Mouse (Mus musculus) heart, embryonic 13.5 days (tissue): Measurements from ENCODE around the gene Slc25a39. TPM values are rescaled to one million over a fixed set of nuclear protein-coding genes. Genes with fewer than 3 reads are reported as not detected.
"Not testable (repeated sequence)": the region's sequence is repeated elsewhere in the genome, so short reads cannot be mapped to it uniquely, and the experiment has no call there.

ENCODE experiments used
- ATAC-seq: fragments of 200-750 bp; cut with Nextera tagmentation; 2 replicates; pipeline ENCODE4 v1.8.0; 2017; ENCODE audit warnings: moderate TSS enrichment; ENCODE audit not compliant: insufficient number of reproducible peaks, low FRiP score, low TSS enrichment; ENCODE audit errors: extremely low read depth
- H3K27ac ChIP-seq: fragments of 300-500 bp; sonication (generic); replicated peaks from 2 replicates; pipeline ENCODE4 v1.5.1; 2015; ENCODE audit warnings: moderate library complexity, mild to moderate bottlenecking, inconsistent platforms
- H3K27me3 ChIP-seq: fragments of 300-500 bp; sonication (generic); replicated peaks from 2 replicates; pipeline ENCODE4 v1.6.1; 2015; ENCODE audit warnings: mild to moderate bottlenecking, inconsistent platforms
- H3K36me3 ChIP-seq: fragments of 300-500 bp; sonication (generic); 2 replicates; pipeline ENCODE4 v1.6.1; 2015; ENCODE audit warnings: mild to moderate bottlenecking, inconsistent platforms
- H3K4me1 ChIP-seq: fragments of 300-500 bp; sonication (generic); 2 replicates; pipeline ENCODE4 v1.6.1; 2015; ENCODE audit warnings: inconsistent platforms
- H3K4me2 ChIP-seq: fragments of 300-500 bp; sonication (generic); 2 replicates; pipeline ENCODE4 v1.6.1; 2015; ENCODE audit warnings: inconsistent platforms, mild to moderate bottlenecking, moderate library complexity
- H3K4me3 ChIP-seq: fragments of 300-500 bp; sonication (generic); 2 replicates; pipeline ENCODE4 v1.5.1; 2015; ENCODE audit warnings: moderate library complexity, mild to moderate bottlenecking, inconsistent platforms
- H3K9ac ChIP-seq: fragments of 300-500 bp; sonication (generic); 2 replicates; pipeline ENCODE4 v1.6.1; 2015; ENCODE audit warnings: inconsistent platforms, mild to moderate bottlenecking, moderate library complexity
- H3K9me3 ChIP-seq: fragments of 300-500 bp; sonication (generic); 2 replicates; pipeline ENCODE4 v1.6.1; 2016; ENCODE audit warnings: inconsistent platforms
- WGBS: fragments of 180-500 bp; shearing (Covaris S2); methylation state at CpG from one replicate; pipeline ENCODE4 v1.1.7; 2015; ENCODE audit warnings: mixed read lengths; 5-methylcytosine and 5-hydroxymethylcytosine counted together
- polyA plus RNA-seq: library from polyadenylated mRNA; unstranded; fragments of >200 nt; fragmentation: Nextera tagmentation; extraction: Ambion mirVana; gene quantifications from 2 replicates; pipeline ENCODE4 v1.2.1, GENCODE M21; 2015

The Slc25a39 gene
- polyA plus RNA-seq, 1 experiment from 2014 or later: 294 TPM

DNA sequence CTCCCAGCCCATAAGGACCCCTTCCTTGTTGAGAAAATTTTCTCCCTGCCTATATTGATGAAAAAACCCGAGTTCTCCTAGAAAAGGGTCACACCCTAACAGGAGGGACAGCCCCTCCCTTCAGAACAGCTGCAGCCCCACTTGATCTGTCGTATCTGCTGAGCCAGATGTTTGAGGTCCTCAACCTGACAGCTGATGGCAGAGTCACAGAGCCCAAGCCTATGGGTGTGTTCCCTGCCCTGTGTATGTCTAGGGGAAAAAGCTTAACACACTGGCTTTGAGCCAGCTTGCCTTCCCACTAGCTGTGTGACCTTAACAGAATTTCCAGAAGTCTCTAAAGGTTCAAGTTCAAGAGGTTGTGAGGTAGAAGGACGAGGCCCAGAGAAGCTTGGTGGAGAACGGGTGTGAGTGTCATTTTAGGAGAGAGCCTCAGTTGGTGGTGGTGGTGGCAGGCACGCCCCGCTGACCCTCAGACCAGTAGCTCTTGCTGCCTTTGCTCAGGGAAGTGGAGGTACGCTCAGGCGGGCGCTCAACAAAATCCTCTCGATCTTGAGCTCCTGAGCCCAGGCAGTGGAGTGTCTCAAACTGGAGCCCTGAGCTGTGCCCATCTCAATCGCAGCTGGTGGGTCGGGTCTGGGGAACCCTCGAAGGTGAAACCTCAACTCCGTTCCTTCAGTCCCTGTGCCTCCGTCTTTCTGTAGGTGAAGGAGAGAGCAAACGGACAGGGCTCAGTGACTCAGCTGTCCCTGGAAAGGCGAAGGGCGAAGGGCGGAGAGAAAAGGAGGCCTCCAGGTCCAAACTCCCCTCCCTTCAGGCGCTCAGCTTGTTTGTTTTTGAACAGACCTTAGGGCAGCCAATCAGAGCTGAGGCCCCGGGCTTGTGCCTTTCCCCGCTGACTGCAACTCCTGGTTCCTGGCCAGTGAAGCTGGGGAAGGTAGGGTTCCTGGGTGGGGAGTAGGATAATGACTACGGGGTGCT, 32.3 kb downstream of the Slc25a39 start:
- Histone ChIP-seq H3K9ac (peak overlapping the region; percentile 79), H3K4me3 (peak overlapping the region; percentile 43), H3K4me2 (peak overlapping the region; percentile 73), H3K27ac (peak overlapping the region; percentile 75), H3K36me3 (no peaks in the 10 kb centered on the region), H3K4me1 (peaks cover 20% of the 10 kb centered on the region), H3K9me3 (peaks cover 8% of the 10 kb centered on the region), H3K27me3 (peaks cover 19% of the 10 kb centered on the region)
- peak; percentile 67 for ATAC-seq
- WGBS: 4% methylated on average over 23 of the region's 23 CpGs

DNA sequence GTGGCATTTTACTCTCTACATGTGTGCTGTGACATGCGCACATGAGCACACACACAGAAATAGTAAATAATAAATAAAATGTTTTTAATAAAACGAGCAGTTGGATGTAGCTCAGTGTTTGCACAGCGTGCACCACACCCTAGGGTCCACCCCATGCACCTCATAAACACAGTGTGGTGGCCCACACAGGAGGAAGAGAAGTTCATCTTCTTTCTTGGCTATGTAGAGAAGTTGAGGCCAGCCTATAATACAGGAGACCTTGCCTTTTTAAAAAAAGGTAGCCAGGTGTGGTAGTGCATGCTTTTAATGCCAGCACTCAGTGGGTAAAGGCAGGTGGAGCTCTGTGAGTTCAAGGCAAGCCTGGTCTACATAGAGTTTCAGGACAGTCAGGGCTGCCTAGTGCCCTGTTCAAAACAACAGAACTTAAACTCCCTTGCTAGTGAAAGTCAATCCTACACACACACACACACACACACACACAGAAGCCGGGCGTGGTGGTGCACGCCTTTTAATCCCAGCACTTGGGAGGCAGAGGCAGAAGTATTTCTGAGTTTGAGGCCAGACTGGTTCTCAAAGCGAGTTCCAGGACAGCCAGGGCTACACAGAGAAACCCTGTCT, 33.5 kb downstream of the Slc25a39 start:
- peak overlapping the region; percentile 8; the same call in 1 of the 2 replicates for H3K4me3 ChIP-seq
- H3K36me3 ChIP-seq: no peaks in the 10 kb centered on the region
- ATAC-seq: no peak
- H3K4me2 ChIP-seq: peak overlapping the region; percentile 73
- WGBS: 75% methylated on average over 7 of the region's 7 CpGs
- peaks cover 25% of the 10 kb centered on the region for H3K4me1 ChIP-seq
- peaks cover 19% of the 10 kb centered on the region for H3K27me3 ChIP-seq
- H3K9ac ChIP-seq: peak overlapping the region; percentile 59; the same call in 1 of the 2 replicates
- H3K27ac ChIP-seq: peak overlapping the region; percentile 75
- peaks cover 7% of the 10 kb centered on the region for H3K9me3 ChIP-seq

DNA sequence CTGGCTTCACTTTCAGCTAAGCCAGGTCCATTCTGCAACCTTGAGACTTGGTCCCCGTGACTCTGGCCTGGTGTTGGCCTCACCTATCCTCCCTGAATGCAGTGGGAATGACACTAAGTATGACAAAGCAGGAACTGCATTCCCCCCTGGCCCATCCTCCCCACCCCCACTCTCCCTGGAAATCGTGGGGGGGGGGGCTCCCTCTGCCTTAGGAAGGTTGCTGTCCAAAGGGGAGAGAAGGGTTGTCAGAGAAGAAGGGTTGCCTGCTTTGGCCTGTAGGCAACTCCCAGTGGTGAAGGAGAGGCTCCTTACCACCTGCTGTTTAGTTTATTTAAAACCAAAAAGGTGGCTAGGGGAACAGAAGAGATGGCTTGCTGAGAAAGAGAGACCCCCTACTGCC, 34.1 kb downstream of the Slc25a39 start:
- Histone ChIP-seq H3K9ac (peak overlapping the region; percentile 59; the same call in 1 of the 2 replicates), H3K27me3 (peaks cover 19% of the 10 kb centered on the region), H3K36me3 (no peaks in the 10 kb centered on the region), H3K4me2 (peak overlapping the region; percentile 73), H3K27ac (peak overlapping the region; percentile 75), H3K9me3 (peaks cover 2% of the 10 kb centered on the region; the same call in 1 of the 2 replicates), H3K4me1 (peaks cover 25% of the 10 kb centered on the region), H3K4me3 (peak overlapping the region; percentile 22; the same call in 1 of the 2 replicates)
- 27% methylated on average over 2 of the region's 2 CpGs for WGBS
- ATAC-seq: no peak

DNA sequence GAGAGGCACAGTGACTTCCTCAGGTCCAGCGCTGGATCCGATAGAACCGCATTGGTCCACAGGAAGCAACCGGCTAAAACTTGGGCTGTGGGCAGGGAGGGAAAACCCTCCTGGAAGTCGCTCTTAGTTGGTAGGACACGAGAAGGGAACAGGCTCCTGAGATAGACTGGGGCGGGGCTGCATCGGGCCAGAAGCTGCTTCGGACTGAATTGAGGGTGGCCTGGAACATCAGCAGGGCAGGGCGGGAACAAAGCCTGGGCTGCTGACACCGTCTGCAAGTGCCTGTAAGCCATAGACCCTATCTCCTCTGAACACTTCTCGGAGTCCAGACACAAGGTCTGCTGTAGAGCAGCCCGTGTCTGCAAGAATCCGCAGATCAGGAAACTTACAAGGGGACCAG, 34.8 kb downstream of the Slc25a39 start:
- Histone ChIP-seq H3K4me3 (peak overlapping the region; percentile 22; the same call in 1 of the 2 replicates), H3K27me3 (peaks cover 19% of the 10 kb centered on the region), H3K9me3 (no peaks in the 10 kb centered on the region), H3K4me1 (peaks cover 25% of the 10 kb centered on the region), H3K4me2 (peak overlapping the region; percentile 73), H3K9ac (peak overlapping the region; percentile 59), H3K36me3 (no peaks in the 10 kb centered on the region), H3K27ac (peak overlapping the region; percentile 75)
- ATAC-seq: peak; percentile 20; the same call in 1 of the 2 replicates
- 27% methylated on average over 14 of the region's 14 CpGs for WGBS

DNA sequence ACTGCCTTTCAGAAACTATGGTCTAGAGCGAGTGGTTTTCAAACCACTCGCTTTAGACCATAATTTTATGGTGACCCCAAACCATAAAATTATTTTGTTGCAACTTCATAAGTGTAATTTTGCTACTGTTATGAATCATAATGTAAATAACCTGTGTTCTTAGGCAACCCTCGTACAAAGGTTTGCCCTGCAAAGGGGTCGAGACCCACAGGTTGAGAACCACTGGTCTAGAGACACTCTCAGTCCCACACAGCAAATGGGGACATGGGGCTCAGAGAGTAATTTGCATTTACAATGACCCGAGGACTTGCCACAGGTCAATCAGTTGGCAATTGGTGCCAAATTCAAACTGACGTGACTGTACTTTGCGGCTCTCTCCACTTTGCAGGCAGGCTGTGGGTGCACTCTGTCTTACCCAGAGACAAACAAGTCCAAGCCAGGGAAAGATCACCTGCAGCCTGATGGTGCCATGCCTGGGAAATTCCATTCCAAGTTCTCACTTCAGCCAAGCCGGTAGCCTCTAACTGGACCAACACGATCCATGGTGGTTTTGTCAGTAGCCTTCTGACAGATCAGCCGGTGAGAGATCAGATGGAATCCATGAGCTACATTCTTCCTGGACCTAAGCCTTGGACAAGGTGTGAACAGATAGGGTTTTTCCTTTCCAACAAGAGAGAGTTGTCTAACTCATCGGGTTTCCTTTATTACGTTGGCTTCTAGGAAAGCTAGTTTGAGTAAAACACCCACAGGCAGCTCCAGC, 35.6 kb downstream of the Slc25a39 start:
- H3K4me3 ChIP-seq: peak overlapping the region; percentile 22; the same call in 1 of the 2 replicates
- peaks cover 25% of the 10 kb centered on the region for H3K4me1 ChIP-seq
- no peaks in the 10 kb centered on the region for H3K9me3 ChIP-seq
- H3K27me3 ChIP-seq: peaks cover 19% of the 10 kb centered on the region
- H3K27ac ChIP-seq: peak overlapping the region; percentile 75
- no peaks in the 10 kb centered on the region for H3K36me3 ChIP-seq
- H3K4me2 ChIP-seq: peak overlapping the region; percentile 73
- WGBS: 69% methylated on average over 12 of the region's 12 CpGs
- H3K9ac ChIP-seq: peak overlapping the region; percentile 59
- no peak for ATAC-seq

DNA sequence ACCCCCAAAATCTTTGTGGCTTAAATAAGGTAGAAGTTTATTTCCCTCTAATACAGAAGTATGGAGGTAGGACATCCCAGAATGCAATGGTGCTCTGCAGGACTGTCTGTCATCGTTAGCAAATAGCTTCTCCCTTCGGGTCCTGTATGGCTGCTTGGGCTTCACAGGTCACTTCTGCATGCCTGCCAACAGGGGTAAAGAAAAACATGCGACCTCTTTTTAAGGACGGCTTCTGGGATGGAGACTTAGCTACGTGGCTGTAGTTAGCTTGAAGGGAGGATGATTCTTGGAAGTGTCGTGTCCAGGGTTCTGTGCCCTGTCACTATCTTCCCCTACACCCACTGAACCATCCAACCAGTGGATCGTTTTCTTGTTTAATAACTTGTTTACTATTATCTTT, 37.5 kb downstream of the Slc25a39 start:
- Histone ChIP-seq H3K9ac (no peak overlapping the region), H3K4me1 (peaks cover 10% of the 10 kb centered on the region), H3K9me3 (no peaks in the 10 kb centered on the region), H3K4me2 (peak overlapping the region; percentile 33; the same call in 1 of the 2 replicates), H3K27ac (no peak overlapping the region), H3K27me3 (peaks cover 19% of the 10 kb centered on the region), H3K36me3 (no peaks in the 10 kb centered on the region), H3K4me3 (no peak overlapping the region)
- ATAC-seq: no peak
- WGBS: 42% methylated on average over 7 of the region's 7 CpGs

DNA sequence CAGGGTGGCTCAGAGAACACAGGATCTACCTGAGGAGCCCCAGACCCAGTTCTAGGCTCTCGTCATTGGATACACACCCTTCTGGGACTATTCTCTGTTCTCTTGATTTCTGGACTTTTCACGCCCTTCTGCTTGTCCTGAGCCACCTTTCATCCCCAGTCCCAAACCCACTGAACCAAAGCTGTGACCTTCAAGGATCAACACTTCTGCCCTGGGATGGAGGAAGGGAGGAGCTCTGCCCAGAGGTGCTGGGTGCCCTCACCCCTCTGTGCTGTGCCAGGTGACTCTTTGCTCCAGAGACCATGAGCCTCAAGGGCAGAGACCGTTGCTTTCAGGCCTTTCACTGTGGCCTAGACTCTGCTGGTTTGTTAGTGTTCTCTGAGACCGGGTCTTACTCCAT, 38.5 kb downstream of the Slc25a39 start:
- Histone ChIP-seq H3K27me3 (peaks cover 23% of the 10 kb centered on the region), H3K4me1 (peaks cover 5% of the 10 kb centered on the region; the same call in 1 of the 2 replicates), H3K9me3 (no peaks in the 10 kb centered on the region), H3K4me2 (peak overlapping the region; percentile 33), H3K4me3 (no peak overlapping the region), H3K36me3 (no peaks in the 10 kb centered on the region), H3K27ac (peak overlapping the region; percentile 17; the same call in 1 of the 2 replicates), H3K9ac (peak overlapping the region; percentile 24; the same call in 1 of the 2 replicates)
- 82% methylated on average over 4 of the region's 4 CpGs for WGBS
- no peak for ATAC-seq

DNA sequence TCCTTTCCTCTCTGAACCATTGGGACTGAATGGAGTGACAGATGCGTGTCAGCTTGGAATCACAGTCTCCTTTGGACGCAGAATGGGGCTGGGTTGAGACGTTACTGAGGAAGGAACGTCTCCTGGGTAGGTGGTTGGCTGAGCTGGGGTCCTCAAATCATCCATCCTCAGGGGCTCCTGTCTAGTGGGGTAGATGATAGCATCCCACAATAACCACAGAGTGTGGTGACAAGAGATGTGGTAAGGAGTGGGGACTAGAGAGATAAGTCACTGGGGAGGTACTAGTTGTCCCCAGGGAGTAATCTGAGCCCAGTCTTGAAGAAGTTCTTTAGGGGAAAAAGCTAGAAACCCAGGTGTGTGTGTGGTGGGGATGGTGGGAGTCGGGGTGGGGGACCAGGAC, 39.4 kb downstream of the Slc25a39 start:
- no peak overlapping the region for H3K9ac ChIP-seq
- H3K27me3 ChIP-seq: peaks cover 18% of the 10 kb centered on the region
- ATAC-seq: no peak
- H3K36me3 ChIP-seq: no peaks in the 10 kb centered on the region
- H3K4me1 ChIP-seq: peaks cover 12% of the 10 kb centered on the region; the same call in 1 of the 2 replicates
- WGBS: 75% methylated on average over 5 of the region's 5 CpGs
- H3K4me2 ChIP-seq: peak overlapping the region; percentile 32; the same call in 1 of the 2 replicates
- H3K9me3 ChIP-seq: no peaks in the 10 kb centered on the region
- no peak overlapping the region for H3K4me3 ChIP-seq
- peak overlapping the region; percentile 17; the same call in 1 of the 2 replicates for H3K27ac ChIP-seq

DNA sequence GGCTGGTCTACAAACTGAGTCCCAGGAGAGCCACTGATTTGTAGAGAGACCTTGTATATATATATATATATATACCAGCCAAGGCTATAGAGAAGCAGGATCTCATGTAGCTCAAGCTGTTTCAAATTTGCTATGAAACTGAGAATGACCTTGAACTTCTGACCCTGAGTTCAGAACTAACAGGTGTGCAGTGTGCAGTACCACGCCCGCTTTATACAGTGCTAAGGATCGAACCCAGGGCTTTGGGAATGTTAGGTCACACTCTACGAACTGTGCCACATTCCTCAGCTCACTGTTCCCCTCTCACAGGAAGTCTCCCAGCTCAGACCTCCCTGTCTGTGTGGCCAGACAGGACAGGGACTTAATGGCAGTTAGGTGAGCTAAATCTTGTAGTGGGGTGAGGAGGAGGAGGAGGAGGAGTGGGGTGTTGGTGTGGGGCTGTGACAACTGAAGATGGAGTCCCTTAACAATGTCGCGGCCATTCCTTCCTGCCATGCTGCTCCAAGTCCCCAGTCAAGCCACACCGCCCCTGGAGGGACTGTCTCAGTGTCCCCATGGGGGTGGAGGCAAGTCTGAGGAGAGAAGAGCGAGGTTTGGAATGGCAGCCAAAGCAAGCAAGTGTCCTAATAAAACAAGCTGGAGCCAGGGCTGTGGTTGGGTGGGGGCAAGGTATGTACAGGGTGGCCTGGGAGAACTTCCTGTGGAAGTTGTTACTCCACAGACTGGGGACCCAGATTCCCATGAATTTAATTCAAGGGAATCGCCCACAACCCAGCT, 40.1 kb downstream of the Slc25a39 start:
- H3K4me3 ChIP-seq: no peak overlapping the region
- 70% methylated on average over 9 of the region's 9 CpGs for WGBS
- H3K9ac ChIP-seq: no peak overlapping the region
- H3K4me2 ChIP-seq: peak overlapping the region; percentile 32; the same call in 1 of the 2 replicates
- H3K36me3 ChIP-seq: no peaks in the 10 kb centered on the region
- H3K9me3 ChIP-seq: no peaks in the 10 kb centered on the region
- H3K27ac ChIP-seq: 0 out of 2 replicates have a peak overlapping the region, but pooled peaks have one; percentile 12
- H3K4me1 ChIP-seq: peaks cover 12% of the 10 kb centered on the region; the same call in 1 of the 2 replicates
- ATAC-seq: no peak
- H3K27me3 ChIP-seq: peaks cover 13% of the 10 kb centered on the region

DNA sequence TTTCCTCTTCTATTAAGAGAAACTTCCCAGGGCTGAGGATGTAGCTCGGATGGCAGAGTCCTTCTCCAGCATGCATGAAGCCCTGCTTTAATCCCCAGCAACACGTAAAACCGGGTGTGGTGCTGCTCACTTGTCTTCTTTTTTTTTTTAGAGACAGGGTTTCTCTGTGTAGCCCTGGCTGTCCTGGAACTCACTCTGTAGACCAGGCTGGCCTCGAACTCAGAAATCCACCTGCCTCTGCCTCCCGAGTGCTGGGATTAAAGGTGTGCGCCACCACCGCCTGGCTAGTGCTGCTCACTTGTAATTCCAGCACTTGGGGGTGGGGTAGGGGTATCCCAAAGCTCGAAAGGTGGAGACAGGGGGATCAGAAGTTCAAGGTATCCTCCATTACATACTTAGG, 41.6 kb downstream of the Slc25a39 start, which contains the start of gene Slc4a1:
TSS of gene Slc4a1 (minus strand) at position 101 of the 400 bp plus-strand sequence.
- peak within 1 kb of the TSS; percentile 81 for H3K27ac ChIP-seq
- WGBS: 74% methylated on average over 8 of the region's 8 CpGs
- H3K4me2 ChIP-seq: peak within 1 kb of the TSS; percentile 46
- not testable (repeated sequence) for H3K36me3 ChIP-seq, ATAC-seq, H3K9me3 ChIP-seq
- H3K9ac ChIP-seq: peak within 1 kb of the TSS; percentile 61
- H3K4me1 ChIP-seq: peaks cover 12% of the 10 kb centered on the region; the same call in 1 of the 2 replicates
- peak within 1 kb of the TSS; percentile 16 for H3K4me3 ChIP-seq
- peaks cover 18% of the 10 kb centered on the region for H3K27me3 ChIP-seq
